Mouse (Mus musculus) CH12.LX (cell line): ENCODE measurements around the gene Tbc1d14.

Source experiments
- CTCF ChIP-seq, 2 experiments: IDR thresholded peaks in 1 of 2; conservative IDR thresholded peaks in 1 of 2; 2 replicates each; pipeline ENCODE4 v1.5.1; 2011 to 2012; ENCODE audit warnings: low read depth in 2 of 2, low read length in 2 of 2, improper control_type of control experiment in 1 of 2, inconsistent platforms in 1 of 2, mild to moderate bottlenecking in 1 of 2, moderate library complexity in 1 of 2
- EP300 ChIP-seq: IDR thresholded peaks from 2 replicates; pipeline ENCODE4 v1.6.1; 2011; ENCODE audit warnings: low read length, improper control_type of control experiment
- ZC3H11A ChIP-seq: IDR thresholded peaks from 2 replicates; pipeline ENCODE4 v1.6.1; 2012; ENCODE audit warnings: low read depth, mild to moderate bottlenecking, inconsistent platforms, low read length, improper control_type of control experiment
- ZMIZ1 ChIP-seq: IDR thresholded peaks from 2 replicates; pipeline ENCODE4 v1.6.1; 2012; ENCODE audit warnings: low read depth, mild to moderate bottlenecking, inconsistent platforms, low read length, improper control_type of control experiment

- no peak for TF ChIP-seq ZMIZ1
- TF ChIP-seq CTCF (conservative IDR thresholded peaks at IDR 0.05 in 1 of 2, IDR thresholded peaks at IDR 0.05 in 1 of 2; ENCODE audit: low read depth in 2 of 2, low read length in 2 of 2): no peak
- no peak for TF ChIP-seq ZC3H11A
- no peak for TF ChIP-seq EP300
These were observed 43.8 kb downstream of the Tbc1d14 start for GRCm38 (mm10) chr5:36549243-36549642.
